Mouse (Mus musculus) heart, embryonic 12.5 days (tissue): ENCODE measurements at regions not wholly inside any gene's neighbourhood (a gene's known extent, or its start where the extent isn't known, plus 50 kb on each side); places are given as distances from the start of the nearest gene placed in this dataset.

ENCODE experiments used
- ATAC-seq: fragments of 200-750 bp; cut with Nextera tagmentation; 2 replicates; pipeline ENCODE4 v1.8.0; 2017; ENCODE audit warnings: moderate TSS enrichment, moderate library complexity; ENCODE audit not compliant: insufficient number of reproducible peaks, low FRiP score
- H3K27ac ChIP-seq: fragments of 300-500 bp; sonication (generic); 2 replicates; pipeline ENCODE4 v1.5.1; 2016; ENCODE audit warnings: mild to moderate bottlenecking, moderate library complexity; ENCODE audit not compliant: poor library complexity, severe bottlenecking
- H3K27me3 ChIP-seq: fragments of 300-500 bp; sonication (generic); replicated peaks from 2 replicates; pipeline ENCODE4 v1.6.1; 2016; ENCODE audit warnings: mild to moderate bottlenecking, moderate library complexity
- H3K36me3 ChIP-seq: fragments of 300-500 bp; sonication (generic); 2 replicates; pipeline ENCODE4 v1.6.1; 2016; ENCODE audit warnings: mild to moderate bottlenecking, moderate library complexity
- H3K4me1 ChIP-seq: fragments of 300-500 bp; sonication (generic); replicated peaks from 2 replicates; pipeline ENCODE4 v1.6.1; 2016; ENCODE audit warnings: mild to moderate bottlenecking
- H3K4me2 ChIP-seq: fragments of 300-500 bp; sonication (generic); 2 replicates; pipeline ENCODE4 v1.6.1; 2016; ENCODE audit warnings: mild to moderate bottlenecking, moderate library complexity
- H3K4me3 ChIP-seq: fragments of 300-500 bp; sonication (generic); 2 replicates; pipeline ENCODE4 v1.5.1; 2016; ENCODE audit warnings: mild to moderate bottlenecking
- H3K9ac ChIP-seq: fragments of 300-500 bp; sonication (generic); 2 replicates; pipeline ENCODE4 v1.6.1; 2016; ENCODE audit warnings: mild to moderate bottlenecking, moderate library complexity
- H3K9me3 ChIP-seq: fragments of 300-500 bp; sonication (generic); replicated peaks from 2 replicates; pipeline ENCODE4 v1.6.1; 2016; ENCODE audit warnings: mild to moderate bottlenecking, moderate library complexity
- WGBS: fragments of 180-500 bp; shearing (Covaris S2); methylation state at CpG from one replicate; pipeline ENCODE4 v1.1.7; 2016; 5-methylcytosine and 5-hydroxymethylcytosine counted together

DNA sequence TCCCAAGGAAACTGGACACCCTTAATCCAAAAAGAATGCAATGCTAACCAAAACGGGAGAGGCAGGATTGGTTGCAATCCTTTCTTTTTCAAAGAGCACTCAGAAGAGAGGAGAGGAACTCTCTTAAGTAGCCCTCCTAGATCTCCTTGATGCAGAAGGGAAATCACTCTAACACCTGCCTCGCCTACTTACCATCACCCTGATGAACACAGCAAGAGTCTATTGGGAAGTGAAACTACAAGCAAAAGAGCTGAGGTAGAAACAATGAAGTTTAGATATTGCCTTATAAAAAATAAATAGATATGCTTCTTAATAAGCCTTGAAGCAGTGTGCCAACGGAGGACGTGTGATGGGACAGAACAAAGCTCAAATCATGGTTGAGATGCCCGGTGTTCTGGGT lies 177.4 kb downstream of the Gsdmc2 start:
- Histone ChIP-seq H3K27me3 (no peaks in the 10 kb centered on the region), H3K36me3 (no peaks in the 10 kb centered on the region), H3K27ac (no peak overlapping the region), H3K4me2 (no peak overlapping the region), H3K9ac (no peak overlapping the region), H3K4me1 (no peaks in the 10 kb centered on the region), H3K9me3 (no peaks in the 10 kb centered on the region), H3K4me3 (no peak overlapping the region)
- 79% methylated on average over 5 of the region's 5 CpGs for WGBS
- no peak for ATAC-seq

DNA sequence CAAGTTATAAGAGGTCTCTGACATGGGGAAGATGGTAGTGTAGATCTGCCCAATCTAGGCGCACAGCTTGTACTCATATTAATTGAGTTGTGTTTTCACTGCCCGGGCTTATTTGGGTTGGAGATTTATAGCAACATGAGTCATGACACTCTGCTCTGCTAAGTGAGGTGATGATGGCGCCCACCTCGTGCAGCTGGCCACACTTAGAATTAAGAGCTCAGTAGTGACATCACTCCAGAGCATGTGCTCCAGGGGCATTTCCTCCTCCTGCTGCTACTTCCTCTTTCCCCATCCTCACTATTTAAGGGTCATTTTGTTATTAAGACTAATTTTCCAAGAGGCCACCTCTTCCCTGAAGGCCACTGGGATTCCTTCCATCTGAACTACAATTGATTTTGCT lies 179.5 kb downstream of the Gsdmc2 start:
- ATAC-seq: no peak
- H3K9me3 ChIP-seq: no peaks in the 10 kb centered on the region
- no peak overlapping the region for H3K27ac ChIP-seq
- no peak overlapping the region for H3K4me2 ChIP-seq
- 0 out of 2 replicates have a peak, but pooled peaks cover 4% of the 10 kb centered on the region for H3K27me3 ChIP-seq
- H3K4me1 ChIP-seq: no peaks in the 10 kb centered on the region
- H3K9ac ChIP-seq: no peak overlapping the region
- H3K36me3 ChIP-seq: no peaks in the 10 kb centered on the region
- 75% methylated on average over 4 of the region's 4 CpGs for WGBS
- H3K4me3 ChIP-seq: no peak overlapping the region

DNA sequence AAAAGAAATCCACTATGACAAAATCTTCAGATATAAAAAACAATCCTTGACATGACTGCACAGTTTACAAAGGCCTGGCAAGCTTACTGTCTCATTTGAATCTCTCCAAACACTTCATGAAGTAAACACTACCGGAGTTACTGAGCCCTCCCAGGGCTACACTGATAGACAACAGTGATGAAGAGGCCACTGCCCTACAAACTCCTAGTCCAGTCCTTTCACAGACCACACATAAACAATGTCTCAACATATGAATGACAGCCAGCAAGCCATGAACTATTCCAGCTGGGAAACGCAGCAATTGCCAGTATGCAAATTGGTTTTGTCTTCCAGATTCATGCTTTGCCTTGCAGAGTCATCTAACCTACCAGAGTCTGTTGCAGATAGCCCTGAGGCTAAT lies 180.1 kb downstream of the Gsdmc2 start:
- H3K4me1 ChIP-seq: no peaks in the 10 kb centered on the region
- H3K4me3 ChIP-seq: no peak overlapping the region
- 72% methylated on average over 2 of the region's 2 CpGs for WGBS
- H3K27ac ChIP-seq: no peak overlapping the region
- no peak overlapping the region for H3K4me2 ChIP-seq
- H3K27me3 ChIP-seq: 0 out of 2 replicates have a peak, but pooled peaks cover 4% of the 10 kb centered on the region
- no peak overlapping the region for H3K9ac ChIP-seq
- H3K36me3 ChIP-seq: no peaks in the 10 kb centered on the region
- no peak for ATAC-seq
- no peaks in the 10 kb centered on the region for H3K9me3 ChIP-seq

DNA sequence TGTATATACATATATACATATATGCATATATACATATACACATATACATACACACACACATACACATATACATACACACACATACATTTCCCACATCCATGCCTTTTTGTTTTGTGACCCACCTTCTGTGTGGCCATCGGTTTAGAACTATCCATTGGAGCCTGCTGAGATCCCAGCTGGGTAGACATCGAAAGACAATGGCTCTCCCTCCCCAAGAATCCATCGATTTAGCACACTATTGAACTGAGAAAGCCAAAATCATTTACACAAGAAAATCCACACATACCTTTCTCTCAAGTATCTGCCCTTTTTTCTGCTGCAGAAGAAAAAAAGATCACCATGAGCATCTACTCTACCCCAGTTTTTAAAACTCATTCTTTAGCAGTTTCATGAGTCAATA lies 182.8 kb downstream of the Gsdmc2 start:
- peaks cover 6% of the 10 kb centered on the region for H3K4me1 ChIP-seq
- H3K27ac ChIP-seq: no peak overlapping the region
- no peak overlapping the region for H3K4me3 ChIP-seq
- H3K9ac ChIP-seq: no peak overlapping the region
- H3K36me3 ChIP-seq: no peaks in the 10 kb centered on the region
- no peaks in the 10 kb centered on the region for H3K9me3 ChIP-seq
- no peak for ATAC-seq
- 0 out of 2 replicates have a peak, but pooled peaks cover 4% of the 10 kb centered on the region for H3K27me3 ChIP-seq
- 77% methylated on average over 3 of the region's 3 CpGs for WGBS
- H3K4me2 ChIP-seq: no peak overlapping the region

DNA sequence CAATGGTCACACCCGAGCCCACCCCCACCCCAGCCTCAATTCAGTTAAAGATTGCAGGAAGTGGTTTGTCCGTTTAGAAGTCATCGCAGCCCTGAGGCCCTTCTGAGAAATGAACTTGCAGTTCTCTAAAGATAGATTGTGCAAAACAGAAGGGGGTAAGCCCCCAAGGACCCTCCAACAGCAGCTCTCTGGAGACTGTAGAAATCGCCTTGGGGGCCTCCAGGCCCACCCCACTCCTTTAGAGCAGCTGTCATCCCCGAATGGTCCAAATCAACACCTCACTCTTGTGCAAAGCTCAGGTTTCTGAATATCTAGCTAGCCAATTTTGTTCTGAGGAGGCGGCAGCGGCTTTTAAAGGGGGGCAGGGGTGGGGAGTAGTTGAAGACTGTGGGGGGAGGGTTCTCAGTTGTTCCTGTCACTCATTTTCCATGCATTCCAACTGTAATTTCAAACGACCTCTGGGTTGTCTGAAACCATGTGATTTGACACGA lies 186.9 kb downstream of the Gsdmc2 start:
- WGBS: 41% methylated on average over 9 of the region's 9 CpGs
- no peaks in the 10 kb centered on the region for H3K36me3 ChIP-seq
- H3K4me1 ChIP-seq: peaks cover 6% of the 10 kb centered on the region
- peaks cover 4% of the 10 kb centered on the region; the same call in 1 of the 2 replicates for H3K27me3 ChIP-seq
- no peak overlapping the region for H3K4me3 ChIP-seq
- no peak overlapping the region for H3K9ac ChIP-seq
- ATAC-seq: no peak
- no peak overlapping the region for H3K27ac ChIP-seq
- no peaks in the 10 kb centered on the region for H3K9me3 ChIP-seq
- no peak overlapping the region for H3K4me2 ChIP-seq

DNA sequence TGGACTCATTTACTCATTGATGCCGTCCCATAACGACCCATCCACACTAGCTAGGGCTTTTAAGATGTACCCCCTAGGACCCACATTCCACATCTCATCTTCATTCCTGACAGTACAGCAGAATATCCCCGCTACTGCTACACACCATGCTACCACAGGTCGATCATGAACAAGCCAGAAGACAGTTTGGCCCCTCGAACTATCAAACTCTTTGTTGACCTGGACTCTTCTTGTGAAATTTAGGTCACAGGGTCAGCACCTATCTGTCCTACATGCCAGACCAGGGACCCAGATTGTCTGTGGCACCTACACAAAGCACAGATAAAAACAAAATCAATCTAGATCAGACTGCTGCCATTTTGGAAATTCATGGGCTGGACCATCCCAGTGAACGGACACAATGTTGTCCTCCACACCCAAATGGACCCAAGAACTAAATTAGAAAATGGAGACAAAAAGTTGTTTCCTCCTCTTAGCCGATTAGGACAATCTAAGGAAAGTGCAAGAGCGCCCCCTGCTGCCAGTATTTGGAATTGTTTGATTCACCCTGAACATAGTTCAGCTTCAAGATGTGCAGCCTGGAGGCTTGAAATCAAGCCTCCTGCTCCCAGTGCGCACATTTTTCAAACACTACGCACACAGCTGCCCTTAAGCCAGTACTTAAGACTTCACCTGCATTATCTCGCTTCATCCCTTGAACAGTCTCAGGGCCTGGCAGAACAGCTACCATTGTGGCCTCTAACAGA lies 192.6 kb downstream of the Gsdmc2 start:
- H3K9me3 ChIP-seq: no peaks in the 10 kb centered on the region
- ATAC-seq: peak; percentile 29; the same call in 1 of the 2 replicates
- H3K4me1 ChIP-seq: no peaks in the 10 kb centered on the region
- WGBS: 33% methylated on average over 11 of the region's 11 CpGs
- H3K36me3 ChIP-seq: no peaks in the 10 kb centered on the region
- H3K9ac ChIP-seq: no peak overlapping the region
- H3K4me3 ChIP-seq: no peak overlapping the region
- no peak overlapping the region for H3K4me2 ChIP-seq
- H3K27ac ChIP-seq: no peak overlapping the region
- H3K27me3 ChIP-seq: no peaks in the 10 kb centered on the region; the same call in 1 of the 2 replicates

DNA sequence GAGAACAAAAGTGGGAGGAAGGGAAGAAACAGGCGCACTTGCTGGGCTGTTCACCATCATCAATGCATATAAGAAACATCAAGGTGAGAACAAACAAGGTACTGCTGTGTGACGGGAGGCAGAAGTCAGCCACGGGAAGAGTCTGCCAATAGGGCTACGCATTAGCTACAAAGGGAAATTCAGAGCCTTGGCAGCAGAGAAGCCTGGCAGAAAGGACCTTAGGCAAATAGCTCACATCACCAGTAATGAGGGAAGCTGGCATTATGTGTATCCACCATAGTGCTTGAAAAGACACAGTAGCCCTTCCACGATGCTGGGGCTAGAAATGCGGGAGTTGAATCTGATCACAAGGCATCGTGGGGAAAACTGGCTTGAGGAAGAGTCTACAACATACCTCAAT lies 193.9 kb downstream of the Gsdmc2 start:
- H3K4me2 ChIP-seq: no peak overlapping the region
- H3K27ac ChIP-seq: no peak overlapping the region

DNA sequence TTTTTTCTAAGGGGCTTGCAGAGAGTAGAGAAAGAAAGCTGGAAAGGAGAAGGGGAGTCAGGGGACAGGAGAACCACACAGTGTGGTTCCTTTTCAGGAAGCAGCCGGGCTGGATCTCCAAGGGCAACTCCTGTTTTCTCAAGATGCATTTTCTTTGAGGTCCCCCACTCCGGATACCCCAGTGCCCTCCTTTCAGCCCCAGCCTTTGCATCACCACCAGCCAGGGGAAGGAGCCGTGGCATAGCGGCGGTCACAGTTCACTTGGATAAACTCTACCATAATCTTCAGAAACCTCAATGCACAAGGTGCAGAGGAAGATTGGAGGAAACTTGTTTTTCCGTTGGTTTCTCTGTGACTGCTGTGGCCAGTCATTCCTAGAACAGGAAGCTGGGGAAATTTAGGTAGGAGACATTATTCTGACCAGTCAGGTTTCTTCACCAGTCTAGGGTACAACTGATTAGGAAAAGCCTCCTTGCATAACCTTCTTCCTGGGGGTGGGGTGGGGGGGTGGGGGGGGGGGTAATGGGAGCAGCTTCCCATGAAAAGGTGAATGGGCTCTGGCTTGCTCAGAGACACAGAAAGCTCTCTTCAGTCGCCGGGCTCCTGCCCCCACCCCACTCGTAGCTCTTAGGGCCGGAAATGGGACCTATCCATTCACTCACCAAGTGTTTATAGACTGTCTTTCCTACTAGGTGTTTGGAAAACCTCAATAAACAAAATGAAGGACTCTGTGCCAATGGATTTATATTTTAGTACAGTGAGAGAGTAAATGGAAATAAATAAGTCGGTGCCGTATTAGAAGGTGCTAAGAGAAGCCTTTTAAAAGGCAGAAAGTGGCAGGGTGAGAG lies 196.6 kb downstream of the Gsdmc2 start:
- Histone ChIP-seq H3K9me3 (no peaks in the 10 kb centered on the region), H3K9ac (no peak overlapping the region), H3K4me3 (no peak overlapping the region), H3K27ac (no peak overlapping the region), H3K27me3 (no peaks in the 10 kb centered on the region), H3K4me1 (no peaks in the 10 kb centered on the region), H3K36me3 (no peaks in the 10 kb centered on the region), H3K4me2 (no peak overlapping the region)
- no peak for ATAC-seq
- WGBS: 70% methylated on average over 12 of the region's 12 CpGs

More for the DNA sequence above, 193.9 kb downstream of the Gsdmc2 start:
- Histone ChIP-seq H3K9ac (no peak overlapping the region), H3K36me3 (no peaks in the 10 kb centered on the region), H3K4me1 (no peaks in the 10 kb centered on the region), H3K9me3 (no peaks in the 10 kb centered on the region), H3K4me3 (no peak overlapping the region), H3K27me3 (no peaks in the 10 kb centered on the region; the same call in 1 of the 2 replicates)
- 85% methylated on average over 7 of the region's 7 CpGs for WGBS
- ATAC-seq: no peak

DNA sequence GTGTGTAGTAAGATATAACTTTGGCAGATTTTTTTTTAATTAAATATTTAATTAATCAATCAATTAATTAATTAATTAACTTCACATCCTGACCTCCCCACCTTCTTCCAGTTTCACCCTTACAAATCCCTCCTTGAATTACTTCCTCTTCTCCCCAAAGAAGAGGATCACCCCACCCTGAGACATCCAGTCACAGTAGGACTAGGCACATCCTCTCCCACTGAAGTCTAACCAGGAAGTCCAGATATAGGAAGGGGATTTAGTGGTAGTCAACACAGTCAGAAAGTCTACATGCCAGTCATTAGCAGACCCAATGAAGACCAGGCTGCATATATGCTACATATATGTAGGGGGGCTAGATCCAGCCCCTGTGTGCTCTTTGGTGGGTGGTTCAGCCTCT lies 220.2 kb downstream of the Gsdmc2 start:
- Histone ChIP-seq H3K27ac (no peak overlapping the region), H3K4me1 (no peaks in the 10 kb centered on the region), H3K4me2 (no peak overlapping the region), H3K36me3 (no peaks in the 10 kb centered on the region), H3K27me3 (no peaks in the 10 kb centered on the region), H3K9me3 (no peaks in the 10 kb centered on the region), H3K4me3 (no peak overlapping the region), H3K9ac (no peak overlapping the region)
- ATAC-seq: no peak

DNA sequence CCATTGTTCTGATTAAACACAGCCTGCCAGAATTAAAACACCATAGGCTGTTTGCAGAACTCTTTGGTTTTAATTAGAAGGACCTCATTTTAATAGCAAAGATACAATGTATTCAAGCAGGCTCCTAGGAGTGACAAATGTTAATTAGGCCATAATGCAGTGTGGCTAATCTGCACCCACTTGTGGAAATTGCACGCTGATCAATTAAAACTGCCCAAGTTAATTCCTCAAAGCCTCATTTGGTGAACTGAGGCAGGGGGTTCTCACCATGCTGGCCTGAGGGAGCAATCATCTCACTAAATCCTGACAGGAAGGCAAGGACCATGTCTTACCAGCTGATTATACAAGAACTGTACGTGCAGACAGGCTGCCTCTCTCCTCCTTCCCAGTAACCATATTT lies 220.7 kb downstream of the Gsdmc2 start:
- 75% methylated on average over 2 of the region's 2 CpGs for WGBS

DNA sequence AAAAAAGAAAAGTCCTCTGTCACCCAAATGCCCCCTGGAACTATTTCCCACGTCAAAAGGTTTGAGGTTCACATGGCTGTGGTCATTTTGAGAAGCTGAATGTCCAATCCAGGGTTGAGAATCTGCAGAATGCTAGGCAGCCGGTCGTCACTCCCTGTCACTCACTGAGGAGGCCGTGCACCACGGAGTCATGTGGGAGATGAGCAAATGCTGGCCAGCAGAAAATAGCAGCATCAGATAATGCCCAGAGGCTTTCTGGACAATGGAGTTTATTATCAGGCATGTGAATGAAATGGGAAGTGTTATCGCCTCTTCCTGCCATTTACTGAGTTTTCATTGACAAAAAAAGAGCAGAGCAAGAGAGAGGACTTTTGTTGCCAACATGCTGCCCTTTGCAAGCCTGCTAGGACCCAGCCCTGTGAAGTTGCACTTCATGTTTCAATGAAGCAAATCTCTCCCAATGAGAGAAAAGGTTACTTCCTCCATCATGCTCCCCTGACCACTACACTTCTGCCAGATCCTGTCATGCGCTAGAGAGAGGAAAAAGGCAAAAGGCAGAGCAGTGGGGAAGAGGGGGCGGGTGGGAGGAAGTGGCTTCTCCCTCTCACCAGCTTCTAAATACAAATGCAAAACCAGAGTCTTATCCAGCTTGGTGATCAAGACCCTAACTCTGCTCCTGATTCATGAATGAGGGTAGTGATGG lies 228.3 kb downstream of the Gsdmc2 start:
- 0 out of 2 replicates have a peak overlapping the region, but pooled peaks have one; percentile 11 for H3K4me2 ChIP-seq
- WGBS: 20% methylated on average over 8 of the region's 8 CpGs
- no peaks in the 10 kb centered on the region for H3K36me3 ChIP-seq
- H3K27ac ChIP-seq: peak overlapping the region; percentile 51
- no peaks in the 10 kb centered on the region for H3K27me3 ChIP-seq
- ATAC-seq: no peak
- peaks cover 13% of the 10 kb centered on the region for H3K4me1 ChIP-seq
- no peaks in the 10 kb centered on the region for H3K9me3 ChIP-seq
- no peak overlapping the region for H3K9ac ChIP-seq
- no peak overlapping the region for H3K4me3 ChIP-seq

More for the DNA sequence above, 220.7 kb downstream of the Gsdmc2 start:
- no peak overlapping the region for H3K27ac ChIP-seq
- H3K27me3 ChIP-seq: no peaks in the 10 kb centered on the region
- H3K4me1 ChIP-seq: no peaks in the 10 kb centered on the region
- H3K9me3 ChIP-seq: no peaks in the 10 kb centered on the region
- no peak for ATAC-seq
- H3K4me2 ChIP-seq: no peak overlapping the region
- H3K4me3 ChIP-seq: no peak overlapping the region
- H3K36me3 ChIP-seq: no peaks in the 10 kb centered on the region
- no peak overlapping the region for H3K9ac ChIP-seq
